Mouse (Mus musculus) c-Kit-positive CD71-negative TER-119-negative erythroid progenitor cells, embryonic 14.5 days (primary cell): ENCODE results near the gene Inpp5d.
A peak's percentile ranks its signal among the peaks of the same experiment; 100 is the strongest.

Source experiments
- DNase-seq: peaks from one replicate; pipeline ENCODE4 v3.0.0-alpha.2; 2013; ENCODE audit warnings: low read depth

The Inpp5d gene

GRCm38 (mm10) chr1:87624826-87625225 is 4.7 kb downstream of the Inpp5d start:
- DNase-seq, result no peak

- no peak for DNase-seq
Observed at GRCm38 (mm10) chr1:87625254-87626025, 5.3 kb downstream of the Inpp5d start.

- no peak for DNase-seq
Observed at GRCm38 (mm10) chr1:87626344-87626743, 6.2 kb downstream of the Inpp5d start.

- no peak for DNase-seq
Observed at GRCm38 (mm10) chr1:87628085-87628484, 8.0 kb downstream of the Inpp5d start.

DNA sequence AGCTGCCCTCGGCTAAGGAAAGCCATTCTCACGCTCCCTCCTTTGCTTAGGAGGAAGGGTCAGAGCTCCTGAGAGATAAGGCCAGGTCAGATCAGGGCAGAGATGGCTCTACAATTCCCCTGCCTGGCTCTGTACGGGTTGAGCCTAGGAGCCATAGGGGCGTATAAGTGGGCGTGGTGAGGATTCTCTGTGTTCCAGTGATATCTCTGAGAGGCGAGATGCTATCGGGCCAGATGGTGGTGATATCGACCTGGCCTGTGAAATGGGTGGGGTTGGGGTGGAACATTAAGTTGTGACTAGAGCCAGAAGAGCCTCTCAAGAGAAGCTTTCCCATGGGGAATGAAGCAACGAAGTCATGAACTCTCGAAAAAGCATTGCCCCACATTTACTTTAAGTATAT is 11.5 kb downstream of the Inpp5d start:
- DNase-seq, result no peak

- DNase-seq, result no peak
Observed at GRCm38 (mm10) chr1:87632163-87632562, 12.1 kb downstream of the Inpp5d start.

DNA sequence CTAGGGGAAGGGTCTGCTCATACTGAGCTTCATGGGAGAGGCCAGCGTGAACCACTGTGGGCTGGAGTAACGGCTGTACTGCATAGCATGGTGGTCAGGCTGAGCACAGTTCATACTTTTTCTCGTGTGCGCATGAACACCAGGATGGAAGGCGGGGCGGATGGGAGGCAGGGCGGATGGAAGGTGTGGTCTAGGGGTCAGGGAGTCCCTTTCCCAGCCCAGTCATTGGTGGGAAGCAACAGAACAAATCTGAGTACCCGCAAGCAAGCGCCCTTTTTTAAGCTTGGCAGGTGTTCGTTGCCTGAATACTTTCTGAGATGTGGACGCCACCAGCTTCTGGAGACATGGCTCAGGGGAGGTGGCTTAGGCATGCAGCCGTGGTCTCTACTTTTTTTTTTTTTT is 16.6 kb downstream of the Inpp5d start:
- DNase-seq, result no peak

DNA sequence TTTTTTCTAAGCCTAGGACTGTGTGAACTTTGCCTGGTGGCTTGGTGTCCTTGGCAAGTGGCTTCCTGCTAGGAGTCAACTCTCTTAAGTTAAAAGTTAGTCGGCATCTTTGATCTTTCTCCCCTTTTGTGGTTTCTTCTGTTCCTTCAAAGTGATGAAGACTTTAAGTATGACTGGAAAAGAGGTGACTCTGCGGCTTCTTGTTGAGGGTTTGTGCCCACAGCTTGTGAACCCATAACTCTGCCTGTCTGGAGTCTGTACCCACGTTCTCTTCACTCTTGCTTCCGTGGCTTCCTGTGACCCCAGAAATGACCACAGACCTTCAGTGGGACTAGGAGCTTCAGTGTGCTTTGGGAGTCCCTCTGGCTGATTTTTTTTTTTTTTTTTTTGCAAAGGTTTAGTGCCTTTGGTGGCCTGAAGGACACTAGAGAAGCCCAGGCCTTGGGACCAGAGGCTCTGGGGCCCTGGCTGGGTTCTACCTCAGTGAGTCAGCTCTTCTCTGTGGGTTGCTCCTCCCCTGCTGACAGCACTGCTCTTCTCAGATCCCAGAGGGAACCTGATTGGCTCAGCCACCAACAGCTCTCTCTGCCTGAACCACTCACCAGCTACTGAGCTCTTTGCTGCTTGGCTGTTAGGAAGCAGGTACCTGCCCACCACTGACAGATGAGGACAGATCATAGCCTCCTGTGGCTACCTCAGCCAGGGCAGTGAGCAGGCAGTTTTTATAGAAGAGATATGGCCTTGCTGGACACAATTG is 17.2 kb downstream of the Inpp5d start:
- no peak for DNase-seq

- DNase-seq, result no peak
Observed at GRCm38 (mm10) chr1:87637878-87638600, 17.9 kb downstream of the Inpp5d start.

DNA sequence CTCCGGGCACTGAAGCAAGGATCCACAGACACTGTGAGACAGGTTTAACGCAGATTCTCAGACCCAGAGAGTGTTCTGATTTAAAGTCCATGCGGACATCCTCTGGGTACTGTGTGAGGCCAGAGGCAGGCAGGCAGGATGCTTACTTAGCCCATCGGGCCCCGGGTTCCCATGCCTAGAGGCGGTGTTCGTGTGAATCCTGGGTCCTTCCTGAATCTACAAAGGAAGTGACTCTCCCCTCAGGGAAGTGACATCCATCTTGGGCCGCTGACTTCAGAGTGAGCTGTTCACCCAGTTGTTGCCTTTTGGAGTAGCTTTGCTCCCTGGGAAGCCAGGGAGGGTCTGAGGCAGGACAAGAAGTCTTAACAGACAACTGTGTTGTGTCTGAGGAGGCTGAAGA is 19.6 kb downstream of the Inpp5d start:
- DNase-seq, result no peak

GRCm38 (mm10) chr1:87640165-87640661 is 20.1 kb downstream of the Inpp5d start:
- no peak for DNase-seq

GRCm38 (mm10) chr1:87643016-87643415 is 22.9 kb downstream of the Inpp5d start:
- no peak for DNase-seq

DNA sequence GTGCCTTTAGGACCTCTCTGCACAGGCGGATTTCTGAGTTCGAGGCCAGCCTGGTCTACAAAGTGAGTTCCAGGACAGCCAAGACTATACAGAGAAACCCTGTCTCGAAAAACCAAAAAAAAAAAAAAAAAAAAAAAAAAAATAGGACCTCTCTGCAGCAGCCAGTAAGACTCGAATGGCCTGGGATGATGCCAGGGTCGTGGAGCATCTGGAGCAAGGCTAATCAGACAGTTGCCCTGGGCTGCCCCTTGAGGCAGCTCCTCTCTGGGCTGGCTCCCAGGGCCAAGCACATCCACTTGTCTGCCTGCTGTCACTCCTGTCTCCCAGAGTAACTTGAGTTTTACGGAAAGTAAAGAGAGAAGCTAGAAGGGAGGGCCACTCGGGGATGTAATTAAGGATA is 24.9 kb downstream of the Inpp5d start:
- DNase-seq, result no peak

DNA sequence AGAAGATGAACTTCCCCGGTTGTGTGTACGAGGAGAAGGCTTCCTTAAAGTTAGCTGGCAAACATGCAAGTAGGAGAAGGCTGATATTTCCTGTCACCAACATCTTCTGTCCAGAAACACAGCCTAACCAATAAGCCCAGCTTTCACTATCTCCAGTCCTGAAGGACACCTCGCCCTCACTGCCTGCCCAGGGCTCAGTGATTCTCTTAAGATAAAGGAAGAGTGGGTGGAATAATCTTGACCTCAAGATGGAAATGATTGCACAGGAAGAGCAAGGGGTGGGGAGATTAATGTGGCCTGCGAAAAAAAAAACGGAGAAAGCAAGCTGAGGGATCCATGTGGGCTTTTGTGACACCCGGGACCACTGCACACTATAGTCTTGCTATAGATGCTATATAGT is 25.6 kb downstream of the Inpp5d start:
- no peak for DNase-seq

DNA sequence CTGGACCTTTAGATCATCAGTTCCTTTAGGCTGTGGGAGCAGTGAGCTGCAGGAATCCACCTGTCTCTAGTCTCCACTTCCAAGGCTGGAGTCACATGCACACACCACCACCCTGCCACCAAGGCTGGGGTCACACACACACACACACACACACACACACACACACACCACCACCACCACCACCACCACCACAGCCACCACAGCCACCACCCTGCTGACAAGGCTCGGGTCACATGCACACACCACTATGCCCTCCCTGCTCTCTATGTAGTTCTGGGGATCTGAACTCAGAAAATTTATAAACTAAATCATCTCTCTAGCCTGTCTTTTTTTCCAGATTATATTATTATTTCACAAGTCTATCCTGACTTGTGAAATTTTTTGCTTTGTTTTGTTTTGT is 27.7 kb downstream of the Inpp5d start:
- no peak for DNase-seq

DNA sequence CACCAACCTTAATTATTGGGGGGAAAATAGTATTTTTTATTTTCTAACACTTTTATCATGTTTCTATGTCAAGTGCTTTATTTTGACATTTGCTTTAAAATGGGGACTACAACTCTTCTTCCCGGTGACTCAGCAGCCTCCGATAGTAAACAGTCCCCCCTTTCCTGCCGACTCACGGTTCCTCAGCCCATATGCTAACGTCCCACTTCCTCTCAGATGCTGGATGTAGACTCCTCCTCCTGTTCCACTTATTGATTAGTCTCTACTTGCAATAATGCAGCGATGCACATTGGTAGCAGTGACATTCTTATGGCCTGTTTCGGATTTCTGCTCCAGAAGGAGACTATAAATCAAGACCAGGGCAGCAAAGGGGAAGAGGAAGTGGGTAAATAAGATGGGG is 28.5 kb downstream of the Inpp5d start:
- DNase-seq, result no peak

- DNase-seq, result no peak
Observed at GRCm38 (mm10) chr1:87649219-87649805, 29.2 kb downstream of the Inpp5d start.

GRCm38 (mm10) chr1:87649958-87650474 is 29.9 kb downstream of the Inpp5d start:
- no peak for DNase-seq

- DNase-seq, result peak; percentile 73
Observed at GRCm38 (mm10) chr1:87650611-87651079, 30.5 kb downstream of the Inpp5d start.

GRCm38 (mm10) chr1:87651436-87651835 is 31.3 kb downstream of the Inpp5d start:
- DNase-seq, result no peak

DNA sequence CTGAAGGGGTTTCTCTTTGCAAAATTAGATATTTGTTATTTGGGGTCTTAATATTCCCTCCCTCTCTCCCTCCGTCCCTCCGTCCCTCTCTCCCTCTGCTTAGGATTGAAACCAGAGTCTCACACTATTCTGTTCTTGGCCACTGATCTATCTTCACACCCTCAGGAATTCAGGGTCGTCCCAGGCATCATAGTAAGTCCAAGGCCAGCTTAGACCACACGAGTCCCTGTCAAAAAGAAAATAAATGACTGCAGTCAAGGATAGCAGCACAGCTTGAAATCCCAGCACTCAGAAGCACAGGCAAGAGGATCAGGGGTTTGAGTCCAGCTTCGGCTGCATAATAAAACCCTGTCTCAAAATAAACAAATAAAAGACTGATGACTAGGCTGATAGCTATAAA is 35.0 kb downstream of the Inpp5d start:
- DNase-seq, result no peak

DNA sequence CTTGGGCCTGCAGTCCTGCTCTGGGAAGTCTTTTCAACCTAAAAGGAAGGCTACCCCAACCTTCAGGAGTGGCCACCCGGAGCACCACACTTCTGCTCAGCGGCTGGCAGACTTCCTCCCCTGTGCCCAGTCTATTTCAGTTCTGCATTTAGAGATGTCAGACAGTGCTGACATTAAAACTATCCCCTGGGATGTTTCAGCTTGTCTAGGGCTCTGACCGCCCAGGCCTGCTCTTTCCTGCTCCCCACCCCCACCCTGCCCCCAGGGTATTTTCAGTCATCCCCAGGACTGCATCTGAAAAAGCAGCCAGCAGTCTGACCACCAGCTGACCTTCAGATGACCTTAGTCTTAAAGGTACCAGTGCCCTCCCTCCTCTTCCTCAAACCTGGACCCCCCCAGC is 38.0 kb downstream of the Inpp5d start:
- no peak for DNase-seq
